Mouse (Mus musculus): ENCODE data around the gene Grm3. TPM values are rescaled to one million over a fixed set of nuclear protein-coding genes. Genes with fewer than 3 reads are reported as not detected.

Gene Grm3
- polyA plus RNA-seq, 2 experiments = 0.54 to 0.84 TPM

DNA sequence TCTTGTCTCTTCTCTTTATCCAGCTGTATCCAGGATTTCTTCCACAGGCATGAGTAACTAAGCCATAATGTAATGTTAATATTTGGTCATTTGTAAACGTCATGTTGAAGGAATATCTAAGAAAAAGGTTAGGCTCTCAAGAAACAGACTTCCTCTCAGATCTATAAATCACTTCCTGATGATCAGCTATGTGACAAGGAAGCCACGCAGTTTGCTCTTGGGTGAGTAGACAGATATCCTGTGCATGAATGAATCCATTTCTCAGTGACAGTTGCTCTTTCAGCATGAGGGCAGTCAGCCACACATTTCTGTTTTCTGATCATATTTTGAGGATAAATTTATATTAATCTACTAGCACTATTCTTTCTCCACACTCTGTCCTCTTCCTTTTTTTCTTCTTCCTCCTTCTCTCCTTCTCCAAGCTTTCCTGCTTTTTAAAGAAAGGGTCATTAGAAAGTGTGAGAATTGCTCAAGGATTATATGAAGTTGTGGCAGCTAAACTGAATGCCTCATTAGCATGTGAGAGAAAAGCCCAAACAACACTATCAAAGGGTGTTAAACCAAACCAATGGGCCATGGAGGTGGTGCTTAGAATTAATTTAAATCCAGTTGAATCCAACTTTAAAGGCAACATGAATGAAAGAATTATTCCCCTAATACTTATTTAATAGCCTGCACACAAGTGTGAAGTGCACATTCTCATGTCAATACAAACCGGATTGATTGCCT is 22.1 kb downstream of the Grm3 start:
- H3K4me3 ChIP-seq (replicated peaks; ENCODE audit: low read length) = no peak overlapping the region
- no peaks in the 10 kb centered on the region for H3K4me1 ChIP-seq (ENCODE audit: control insufficient read depth, insufficient read depth, low read length)
- no peak overlapping the region for H3K27ac ChIP-seq (replicated peaks; ENCODE audit: low read depth, low read length)
- no peaks in the 10 kb centered on the region for H3K27me3 ChIP-seq (ENCODE audit: control insufficient read depth, insufficient read depth, low read length)
- WGBS = 23% methylated on average over 3 of the region's 3 CpGs
- H3K4me2 ChIP-seq (replicated peaks; ENCODE audit: low read depth, low read length, severe bottlenecking) = no peak overlapping the region
- ATAC-seq (ENCODE audit: low FRiP score, low read depth) (no peak), DNase-seq (ENCODE audit: low spot score) (no peak)
- no peak overlapping the region for H3K9ac ChIP-seq (ENCODE audit: low read depth, low read length, severe bottlenecking)
- no peaks in the 10 kb centered on the region for H3K9me3 ChIP-seq (ENCODE audit: control insufficient read depth, low read length)
- H3K36me3 ChIP-seq (ENCODE audit: control insufficient read depth, insufficient read depth, low read length) = no peaks in the 10 kb centered on the region
- TF ChIP-seq POLR2A (IDR thresholded peaks at IDR 0.05; ENCODE audit: borderline replicate concordance, extremely low read depth, insufficient read depth, insufficient read length) = no peak

GRCm38 (mm10) chr5:9692333-9692732 is 32.6 kb downstream of the Grm3 start:
- no peak overlapping the region for H3K4me2 ChIP-seq (replicated peaks; ENCODE audit: low read depth, low read length, severe bottlenecking)
- no peaks in the 10 kb centered on the region for H3K9me3 ChIP-seq (ENCODE audit: control insufficient read depth, low read length)
- H3K36me3 ChIP-seq (ENCODE audit: control insufficient read depth, insufficient read depth, low read length) = no peaks in the 10 kb centered on the region
- no peaks in the 10 kb centered on the region for H3K4me1 ChIP-seq (ENCODE audit: control insufficient read depth, insufficient read depth, low read length)
- ATAC-seq (ENCODE audit: low FRiP score, low read depth) = no peak
- TF ChIP-seq POLR2A (IDR thresholded peaks at IDR 0.05; ENCODE audit: borderline replicate concordance, extremely low read depth, insufficient read depth, insufficient read length) = no peak
- H3K4me3 ChIP-seq (replicated peaks; ENCODE audit: low read length) = no peak overlapping the region
- WGBS = 94% methylated on average over 1 of the region's 1 CpGs
- no peak overlapping the region for H3K27ac ChIP-seq (replicated peaks; ENCODE audit: low read depth, low read length)
- no peaks in the 10 kb centered on the region for H3K27me3 ChIP-seq (ENCODE audit: control insufficient read depth, insufficient read depth, low read length)
- no peak for DNase-seq (ENCODE audit: low spot score)
- H3K9ac ChIP-seq (ENCODE audit: low read depth, low read length, severe bottlenecking) = no peak overlapping the region

- H3K27me3 ChIP-seq (ENCODE audit: control insufficient read depth, insufficient read depth, low read length) = no peaks in the 10 kb centered on the region
- WGBS = 54% methylated on average over 3 of the region's 3 CpGs
- no peak overlapping the region for H3K4me2 ChIP-seq (replicated peaks; ENCODE audit: low read depth, low read length, severe bottlenecking)
- ATAC-seq (ENCODE audit: low FRiP score, low read depth) (no peak), DNase-seq (ENCODE audit: low spot score) (no peak)
- no peak overlapping the region for H3K9ac ChIP-seq (ENCODE audit: low read depth, low read length, severe bottlenecking)
- no peak for TF ChIP-seq POLR2A (IDR thresholded peaks at IDR 0.05; ENCODE audit: borderline replicate concordance, extremely low read depth, insufficient read depth, insufficient read length)
- no peaks in the 10 kb centered on the region for H3K4me1 ChIP-seq (ENCODE audit: control insufficient read depth, insufficient read depth, low read length)
- H3K36me3 ChIP-seq (ENCODE audit: control insufficient read depth, insufficient read depth, low read length) = no peaks in the 10 kb centered on the region
- H3K27ac ChIP-seq (replicated peaks; ENCODE audit: low read depth, low read length) = no peak overlapping the region
- no peaks in the 10 kb centered on the region for H3K9me3 ChIP-seq (ENCODE audit: control insufficient read depth, low read length)
- no peak overlapping the region for H3K4me3 ChIP-seq (replicated peaks; ENCODE audit: low read length)
These were observed 34.2 kb downstream of the Grm3 start for GRCm38 (mm10) chr5:9690599-9691242.

- TF ChIP-seq POLR2A (IDR thresholded peaks at IDR 0.05; ENCODE audit: borderline replicate concordance, extremely low read depth, insufficient read depth, insufficient read length) = no peak
- H3K4me1 ChIP-seq (ENCODE audit: control insufficient read depth, insufficient read depth, low read length) = no peaks in the 10 kb centered on the region
- H3K27ac ChIP-seq (replicated peaks; ENCODE audit: low read depth, low read length) = no peak overlapping the region
- DNase-seq (ENCODE audit: low spot score) = no peak
- H3K9ac ChIP-seq (ENCODE audit: low read depth, low read length, severe bottlenecking) = no peak overlapping the region
- WGBS = 37% methylated on average over 1 of the region's 1 CpGs
- H3K36me3 ChIP-seq (ENCODE audit: control insufficient read depth, insufficient read depth, low read length) = no peaks in the 10 kb centered on the region
- H3K4me3 ChIP-seq (replicated peaks; ENCODE audit: low read length) = no peak overlapping the region
- H3K9me3 ChIP-seq (ENCODE audit: control insufficient read depth, low read length) = no peaks in the 10 kb centered on the region
- no peak overlapping the region for H3K4me2 ChIP-seq (replicated peaks; ENCODE audit: low read depth, low read length, severe bottlenecking)
- no peak for ATAC-seq (ENCODE audit: low FRiP score, low read depth)
- H3K27me3 ChIP-seq (ENCODE audit: control insufficient read depth, insufficient read depth, low read length) = no peaks in the 10 kb centered on the region
These were observed 34.8 kb downstream of the Grm3 start for GRCm38 (mm10) chr5:9690192-9690591.

- H3K36me3 ChIP-seq (ENCODE audit: control insufficient read depth, insufficient read depth, low read length) = no peaks in the 10 kb centered on the region
- no peak for ATAC-seq (ENCODE audit: low FRiP score, low read depth)
- WGBS = 56% methylated on average over 2 of the region's 2 CpGs
- H3K9me3 ChIP-seq (ENCODE audit: control insufficient read depth, low read length) = no peaks in the 10 kb centered on the region
- no peaks in the 10 kb centered on the region for H3K4me1 ChIP-seq (ENCODE audit: control insufficient read depth, insufficient read depth, low read length)
- no peak for TF ChIP-seq POLR2A (IDR thresholded peaks at IDR 0.05; ENCODE audit: borderline replicate concordance, extremely low read depth, insufficient read depth, insufficient read length)
- H3K27ac ChIP-seq (replicated peaks; ENCODE audit: low read depth, low read length) = no peak overlapping the region
- no peak overlapping the region for H3K9ac ChIP-seq (ENCODE audit: low read depth, low read length, severe bottlenecking)
- H3K4me2 ChIP-seq (replicated peaks; ENCODE audit: low read depth, low read length, severe bottlenecking) = no peak overlapping the region
- H3K4me3 ChIP-seq (replicated peaks; ENCODE audit: low read length) = no peak overlapping the region
- no peak for DNase-seq (ENCODE audit: low spot score)
- no peaks in the 10 kb centered on the region for H3K27me3 ChIP-seq (ENCODE audit: control insufficient read depth, insufficient read depth, low read length)
These were observed 41.8 kb downstream of the Grm3 start for GRCm38 (mm10) chr5:9683204-9683603.

Measured in limb, embryonic 14.5 days (tissue).